Mouse (Mus musculus) left cerebral cortex, postnatal 10 days (tissue): ENCODE measurements around the gene Plekhm3. TPM values are rescaled to one million over a fixed set of nuclear protein-coding genes. Genes with fewer than 3 reads are reported as not detected.

ENCODE experiments used
- DNase-seq, 2 experiments: peaks; one replicate each; pipeline ENCODE4 v3.0.0; 2021 to 2022; ENCODE audit warnings: low spot score in 2 of 2, mixed read lengths in 1 of 2; ENCODE audit errors: extremely low spot score in 1 of 2
- intact Hi-C: fragments of 180-260 bp; cut with DNase I; formaldehyde crosslinking; loops from one replicate; pipeline ENCODE4 v1.15.1; 2025
- total RNA-seq, 2 experiments: library from RNA; stranded (reverse); gene quantifications; 2 replicates each; pipeline ENCODE4 v1.2.3; 2021

Gene Plekhm3
- total RNA-seq, 2 experiments from 2014 or later, result 27.1 to 32.2 TPM

GRCm38 (mm10) chr1:64754658-64755057 lies 202.0 kb downstream of the Plekhm3 start:
- DNase-seq, result no peak
- intact Hi-C loops, result no loop called here

DNA sequence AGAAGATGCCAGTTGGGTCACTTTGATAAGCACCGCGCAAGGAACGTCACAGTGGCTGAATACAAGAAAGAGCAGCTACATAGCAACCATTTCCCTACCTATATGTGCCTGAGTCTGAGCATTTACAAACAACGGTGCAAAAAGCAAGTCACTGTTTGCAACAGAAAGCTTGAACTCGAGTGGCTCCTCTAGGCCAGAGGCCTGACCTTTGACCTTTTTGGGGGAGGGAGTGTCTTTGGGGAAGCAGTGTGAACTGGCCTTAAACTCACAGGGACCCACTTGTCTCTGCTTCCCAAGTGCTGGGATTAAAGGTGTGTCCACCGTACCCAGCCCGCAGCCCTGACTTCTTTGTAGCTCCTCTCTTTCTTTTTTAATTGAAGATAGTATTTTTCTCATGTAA lies 203.0 kb downstream of the Plekhm3 start:
- intact Hi-C loops, result no loop called here
- DNase-seq, result no peak

- intact Hi-C loops, result no loop called here
- no peak for DNase-seq
Measured at GRCm38 (mm10) chr1:64753109-64753508, 203.5 kb downstream of the Plekhm3 start.

DNA sequence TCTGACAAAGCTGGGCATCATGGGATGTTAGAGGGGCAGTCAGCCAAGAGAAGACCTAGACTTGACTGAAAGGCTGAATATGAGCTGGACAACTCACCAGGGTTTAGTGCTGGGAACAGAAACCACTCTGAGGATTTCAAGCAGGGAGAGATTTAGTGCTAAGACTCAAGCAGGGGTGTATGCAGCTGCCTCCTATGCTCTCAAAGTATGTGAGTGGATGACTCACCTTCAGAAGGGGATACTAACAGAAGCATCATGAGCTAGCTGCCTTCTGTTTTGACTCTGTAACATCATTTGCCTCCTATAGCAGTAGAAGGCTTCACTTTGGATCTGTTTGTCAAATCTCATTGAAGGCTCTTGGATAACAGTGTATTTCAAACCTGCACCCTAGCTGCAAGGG lies 212.0 kb downstream of the Plekhm3 start:
- intact Hi-C loops, result no loop called here
- DNase-seq, result no peak

DNA sequence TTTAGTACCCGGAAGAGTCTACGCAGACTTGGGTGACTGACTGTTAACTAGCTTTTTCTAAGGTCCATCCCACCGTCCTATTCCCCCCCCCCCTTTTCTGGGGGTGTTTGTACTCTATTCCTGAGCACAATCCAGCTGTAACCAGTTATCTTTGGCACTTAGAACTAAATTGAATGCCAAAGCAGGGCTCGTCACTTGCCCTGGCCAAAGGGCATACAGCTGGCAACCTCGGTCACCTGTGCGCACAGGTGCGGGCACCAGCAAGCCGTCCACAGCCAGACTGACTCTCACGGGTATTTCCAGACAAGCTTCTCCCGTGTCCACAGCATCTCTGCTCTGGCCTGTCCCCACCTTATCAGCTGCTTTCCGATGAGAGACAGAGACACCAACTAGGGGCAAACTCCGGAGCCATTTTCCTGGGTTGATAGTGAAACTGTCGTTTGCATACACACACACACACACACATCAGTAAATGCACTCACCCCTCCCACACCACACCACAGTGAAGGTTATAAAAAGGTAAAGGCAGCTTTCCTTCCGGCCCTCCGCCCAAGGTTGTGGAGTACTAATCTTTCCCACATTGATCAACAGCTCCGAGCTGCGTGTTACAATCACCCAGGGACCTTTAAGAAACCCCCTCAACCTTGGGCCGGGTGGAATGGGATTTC lies 213.7 kb downstream of the Plekhm3 start:
- intact Hi-C loops, result no loop called here
- no peak for DNase-seq

DNA sequence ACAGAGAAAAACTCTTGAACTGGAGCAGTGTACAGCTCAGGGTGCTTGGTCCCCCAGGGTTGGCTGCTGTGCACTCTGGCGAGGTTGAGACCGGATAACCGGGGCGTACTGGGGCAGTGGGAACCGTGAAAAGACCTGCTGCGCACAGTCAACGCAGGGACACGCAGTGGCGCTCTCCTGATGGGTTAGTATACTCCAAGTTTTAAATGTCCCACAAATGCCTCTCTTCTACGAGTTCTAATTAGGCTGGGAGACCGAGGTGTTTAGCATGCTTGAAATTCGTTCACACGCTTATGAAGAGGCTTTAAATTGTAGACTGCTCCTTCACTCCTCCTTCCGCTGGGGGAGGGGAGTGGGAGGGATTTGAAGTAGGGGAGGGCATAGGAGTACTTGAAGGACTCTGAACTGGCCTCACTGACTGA lies 218.0 kb downstream of the Plekhm3 start:
- DNase-seq, result peak in 1 of 2 experiments; percentile 45
- intact Hi-C loops, result loop anchor here (5.0 kb wide), 2 partner anchors 179 to 249 kb away; no protein-coding TSS in a partner anchor

DNA sequence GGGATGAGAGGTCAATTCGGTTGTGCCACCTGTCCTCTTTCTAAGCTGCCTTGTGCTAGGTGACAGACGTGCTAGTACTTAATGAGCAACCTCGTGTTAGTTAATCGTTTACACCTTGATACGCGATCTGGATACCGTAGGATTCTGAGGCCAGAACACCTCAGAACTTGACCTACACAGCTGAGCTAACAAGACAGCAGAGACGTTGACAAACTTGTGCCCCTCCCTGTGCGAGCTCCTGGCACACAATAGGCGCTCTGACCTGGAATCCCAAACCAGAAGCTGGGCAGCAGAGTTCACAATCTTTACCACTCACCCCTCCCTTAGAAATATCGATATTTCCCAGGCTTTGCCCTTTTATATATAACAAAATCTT lies 218.5 kb downstream of the Plekhm3 start:
- DNase-seq, result no peak
- intact Hi-C loops, result loop anchor here (5.0 kb wide), 2 partner anchors 179 to 249 kb away; no protein-coding TSS in a partner anchor

GRCm38 (mm10) chr1:64737502-64738179 lies 219.0 kb downstream of the Plekhm3 start, which contains the start of gene Fzd5:
Gene Fzd5, minus strand, starts transcription at chr1:64737751.
- intact Hi-C loops, result loop anchor here (5.0 kb wide), 2 partner anchors 180 to 250 kb away; no protein-coding TSS in a partner anchor
- peak; percentile 50 to 95 for DNase-seq

GRCm38 (mm10) chr1:64736681-64737501 lies 219.7 kb downstream of the Plekhm3 start:
- intact Hi-C loops, result loop anchor here (5.0 kb wide), 2 partner anchors 180 to 250 kb away; no protein-coding TSS in a partner anchor
- DNase-seq, result peak in 1 of 2 experiments; percentile 53

Other genes with a start within 250 kb of the Plekhm3 start
- gene Fzd5, start 219.1 kb downstream of the Plekhm3 start, total RNA-seq, result 1 to 10 TPM; 1.1 to 1.2 TPM
- not detected for gene Akr1cl, start 75.9 kb upstream of the Plekhm3 start, total RNA-seq
- gene Cryge, start 94.3 kb upstream of the Plekhm3 start, total RNA-seq, result not detected
- not detected for gene Crygd, start 106.6 kb upstream of the Plekhm3 start, total RNA-seq
- gene Crygc, start 116.9 kb upstream of the Plekhm3 start, total RNA-seq, result not detected
- gene Crygb, start 125.5 kb upstream of the Plekhm3 start, total RNA-seq, result not detected
- gene Cryga, start 146.5 kb upstream of the Plekhm3 start, total RNA-seq, result 1 to 10 TPM in 1 of 2 experiments, under 1 TPM in 1; 0.67 to 2.5 TPM
- gene Gm28845, start 162.7 kb upstream of the Plekhm3 start, total RNA-seq, result 1 to 10 TPM; 1.4 to 1.7 TPM
- 10 to 100 TPM; 15.1 to 18.3 TPM for gene D630023F18Rik, start 166.4 kb upstream of the Plekhm3 start, total RNA-seq
- gene Idh1, start 229.7 kb upstream of the Plekhm3 start, total RNA-seq, result 100 to 1,000 TPM; 119 to 143 TPM
- gene Pikfyve, start 229.9 kb upstream of the Plekhm3 start, total RNA-seq, result 10 to 100 TPM; 39.9 to 42.3 TPM